Mouse (Mus musculus): Measurements from ENCODE around the gene Plce1. TPM values are rescaled to one million over a fixed set of nuclear protein-coding genes. Genes with fewer than 3 reads are reported as not detected.

The Plce1 gene
- polyA plus RNA-seq, 1 experiment from 2014 or later = 11.2 TPM

- Histone ChIP-seq H3K4me3 (ENCODE audit: low read depth, low read length) (no peak overlapping the region), H3K9me3 (ENCODE audit: control insufficient read depth, low read length) (no peaks in the 10 kb centered on the region), H3K4me2 (ENCODE audit: low read depth) (no peak overlapping the region), H3K9ac (ENCODE audit: low read length) (no peak overlapping the region), H3K36me3 (ENCODE audit: control insufficient read depth, insufficient read depth, low read length) (no peaks in the 10 kb centered on the region), H3K27ac (ENCODE audit: low read depth, low read length) (no peak overlapping the region), H3K27me3 (ENCODE audit: control insufficient read depth, insufficient read depth, low read length) (no peaks in the 10 kb centered on the region), H3K4me1 (ENCODE audit: control insufficient read depth, insufficient read depth, low read length) (no peaks in the 10 kb centered on the region)
- ATAC-seq (ENCODE audit: insufficient read depth, low FRiP score, low TSS enrichment) (no peak), DNase-seq (ENCODE audit: low spot score) (no peak)
- 87% methylated on average over 5 of the region's 5 CpGs for WGBS
Observed at GRCm38 (mm10) chr19:38607236-38607635, 126.3 kb downstream of the Plce1 start.

- H3K27ac ChIP-seq (ENCODE audit: low read depth, low read length) = no peak overlapping the region
- no peak overlapping the region for H3K4me3 ChIP-seq (ENCODE audit: low read depth, low read length)
- no peaks in the 10 kb centered on the region for H3K36me3 ChIP-seq (ENCODE audit: control insufficient read depth, insufficient read depth, low read length)
- DNase-seq (ENCODE audit: low spot score) (no peak), ATAC-seq (ENCODE audit: insufficient read depth, low FRiP score, low TSS enrichment) (no peak)
- no peaks in the 10 kb centered on the region for H3K27me3 ChIP-seq (ENCODE audit: control insufficient read depth, insufficient read depth, low read length)
- no peaks in the 10 kb centered on the region for H3K4me1 ChIP-seq (ENCODE audit: control insufficient read depth, insufficient read depth, low read length)
- 91% methylated on average over 8 of the region's 8 CpGs for WGBS
- no peak overlapping the region for H3K4me2 ChIP-seq (ENCODE audit: low read depth)
- H3K9ac ChIP-seq (ENCODE audit: low read length) = no peak overlapping the region
- no peaks in the 10 kb centered on the region for H3K9me3 ChIP-seq (ENCODE audit: control insufficient read depth, low read length)
Observed at GRCm38 (mm10) chr19:38608951-38609654, 128.2 kb downstream of the Plce1 start.

GRCm38 (mm10) chr19:38610291-38610690 lies 129.4 kb downstream of the Plce1 start:
- H3K9ac ChIP-seq (ENCODE audit: low read length) = no peak overlapping the region
- H3K4me2 ChIP-seq (ENCODE audit: low read depth) = no peak overlapping the region
- DNase-seq (ENCODE audit: low spot score) (no peak), ATAC-seq (ENCODE audit: insufficient read depth, low FRiP score, low TSS enrichment) (no peak)
- no peaks in the 10 kb centered on the region for H3K9me3 ChIP-seq (ENCODE audit: control insufficient read depth, low read length)
- 92% methylated on average over 2 of the region's 2 CpGs for WGBS
- no peaks in the 10 kb centered on the region for H3K4me1 ChIP-seq (ENCODE audit: control insufficient read depth, insufficient read depth, low read length)
- H3K36me3 ChIP-seq (ENCODE audit: control insufficient read depth, insufficient read depth, low read length) = no peaks in the 10 kb centered on the region
- H3K4me3 ChIP-seq (ENCODE audit: low read depth, low read length) = no peak overlapping the region
- no peak overlapping the region for H3K27ac ChIP-seq (ENCODE audit: low read depth, low read length)
- no peaks in the 10 kb centered on the region for H3K27me3 ChIP-seq (ENCODE audit: control insufficient read depth, insufficient read depth, low read length)

GRCm38 (mm10) chr19:38610809-38611208 lies 129.9 kb downstream of the Plce1 start:
- H3K4me1 ChIP-seq (ENCODE audit: control insufficient read depth, insufficient read depth, low read length) = no peaks in the 10 kb centered on the region
- 90% methylated on average over 8 of the region's 8 CpGs for whole genome bisulfite sequencing
- no peak overlapping the region for H3K4me2 ChIP-seq (ENCODE audit: low read depth)
- no peaks in the 10 kb centered on the region for H3K27me3 ChIP-seq (ENCODE audit: control insufficient read depth, insufficient read depth, low read length)
- ATAC-seq (ENCODE audit: insufficient read depth, low FRiP score, low TSS enrichment) (no peak), DNase-seq (ENCODE audit: low spot score) (no peak)
- H3K9ac ChIP-seq (ENCODE audit: low read length) = no peak overlapping the region
- H3K36me3 ChIP-seq (ENCODE audit: control insufficient read depth, insufficient read depth, low read length) = no peaks in the 10 kb centered on the region
- no peak overlapping the region for H3K27ac ChIP-seq (ENCODE audit: low read depth, low read length)
- H3K9me3 ChIP-seq (ENCODE audit: control insufficient read depth, low read length) = no peaks in the 10 kb centered on the region
- H3K4me3 ChIP-seq (ENCODE audit: low read depth, low read length) = no peak overlapping the region

GRCm38 (mm10) chr19:38614067-38614675 lies 133.3 kb downstream of the Plce1 start:
- no peak for ATAC-seq (ENCODE audit: insufficient read depth, low FRiP score, low TSS enrichment)
- WGBS = 61% methylated on average over 11 of the region's 11 CpGs
- Histone ChIP-seq H3K27ac (ENCODE audit: low read depth, low read length) (no peak overlapping the region), H3K4me2 (ENCODE audit: low read depth) (no peak overlapping the region), H3K9me3 (ENCODE audit: control insufficient read depth, low read length) (no peaks in the 10 kb centered on the region), H3K9ac (ENCODE audit: low read length) (no peak overlapping the region), H3K4me3 (ENCODE audit: low read depth, low read length) (no peak overlapping the region), H3K4me1 (ENCODE audit: control insufficient read depth, insufficient read depth, low read length) (no peaks in the 10 kb centered on the region), H3K27me3 (ENCODE audit: control insufficient read depth, insufficient read depth, low read length) (no peaks in the 10 kb centered on the region), H3K36me3 (ENCODE audit: control insufficient read depth, insufficient read depth, low read length) (no peaks in the 10 kb centered on the region)
- no peak for DNase-seq (ENCODE audit: low spot score)

- no peaks in the 10 kb centered on the region for H3K36me3 ChIP-seq (ENCODE audit: control insufficient read depth, insufficient read depth, low read length)
- WGBS = 46% methylated on average over 6 of the region's 6 CpGs
Observed at GRCm38 (mm10) chr19:38615356-38615755, 134.4 kb downstream of the Plce1 start.

GRCm38 (mm10) chr19:38620134-38620533 lies 139.2 kb downstream of the Plce1 start:
- Histone ChIP-seq H3K9me3 (ENCODE audit: control insufficient read depth, low read length) (no peaks in the 10 kb centered on the region), H3K4me2 (ENCODE audit: low read depth) (no peak overlapping the region), H3K4me1 (ENCODE audit: control insufficient read depth, insufficient read depth, low read length) (no peaks in the 10 kb centered on the region), H3K9ac (ENCODE audit: low read length) (no peak overlapping the region), H3K27ac (ENCODE audit: low read depth, low read length) (no peak overlapping the region), H3K27me3 (ENCODE audit: control insufficient read depth, insufficient read depth, low read length) (no peaks in the 10 kb centered on the region), H3K4me3 (ENCODE audit: low read depth, low read length) (no peak overlapping the region), H3K36me3 (ENCODE audit: control insufficient read depth, insufficient read depth, low read length) (no peaks in the 10 kb centered on the region)
- DNase-seq (ENCODE audit: low spot score) (no peak), ATAC-seq (ENCODE audit: insufficient read depth, low FRiP score, low TSS enrichment) (no peak)
- 87% methylated on average over 4 of the region's 4 CpGs for WGBS

More at GRCm38 (mm10) chr19:38615356-38615755, 134.4 kb downstream of the Plce1 start:
- Histone ChIP-seq H3K27ac (ENCODE audit: low read depth, low read length) (no peak overlapping the region), H3K9ac (ENCODE audit: low read length) (no peak overlapping the region), H3K27me3 (ENCODE audit: control insufficient read depth, insufficient read depth, low read length) (no peaks in the 10 kb centered on the region), H3K9me3 (ENCODE audit: control insufficient read depth, low read length) (no peaks in the 10 kb centered on the region), H3K4me2 (ENCODE audit: low read depth) (no peak overlapping the region), H3K4me3 (ENCODE audit: low read depth, low read length) (no peak overlapping the region), H3K4me1 (ENCODE audit: control insufficient read depth, insufficient read depth, low read length) (no peaks in the 10 kb centered on the region)
- no peak for DNase-seq (ENCODE audit: low spot score)
- ATAC-seq (ENCODE audit: insufficient read depth, low FRiP score, low TSS enrichment) = no peak

GRCm38 (mm10) chr19:38621546-38621945 lies 140.6 kb downstream of the Plce1 start:
- Histone ChIP-seq H3K9ac (ENCODE audit: low read length) (no peak overlapping the region), H3K27me3 (ENCODE audit: control insufficient read depth, insufficient read depth, low read length) (no peaks in the 10 kb centered on the region), H3K27ac (ENCODE audit: low read depth, low read length) (no peak overlapping the region), H3K9me3 (ENCODE audit: control insufficient read depth, low read length) (no peaks in the 10 kb centered on the region), H3K4me2 (ENCODE audit: low read depth) (no peak overlapping the region), H3K4me3 (ENCODE audit: low read depth, low read length) (no peak overlapping the region), H3K36me3 (ENCODE audit: control insufficient read depth, insufficient read depth, low read length) (no peaks in the 10 kb centered on the region), H3K4me1 (ENCODE audit: control insufficient read depth, insufficient read depth, low read length) (no peaks in the 10 kb centered on the region)
- DNase-seq (ENCODE audit: low spot score) = no peak
- WGBS = 90% methylated on average over 10 of the region's 10 CpGs
- ATAC-seq (ENCODE audit: insufficient read depth, low FRiP score, low TSS enrichment) = no peak

Data from neural tube, embryonic 11.5 days (tissue).